Mouse (Mus musculus) kidney, adult 2 months (tissue): ENCODE results near the gene Xylt2.

Source experiments
- CTCF ChIP-seq: fragments of 200-500 bp; conservative IDR thresholded peaks from 2 replicates; pipeline ENCODE4 v1.5.1; 2011; ENCODE audit warnings: low read depth, mild to moderate bottlenecking, control low read depth, low read length, moderate library complexity, mixed read lengths; ENCODE audit not compliant: insufficient read depth, insufficient read length
- POLR2A ChIP-seq: fragments of 200-500 bp; IDR thresholded peaks from one replicate; pipeline ENCODE4 v1.6.1; 2011; ENCODE audit warnings: low read depth, low read length, control low read depth

DNA sequence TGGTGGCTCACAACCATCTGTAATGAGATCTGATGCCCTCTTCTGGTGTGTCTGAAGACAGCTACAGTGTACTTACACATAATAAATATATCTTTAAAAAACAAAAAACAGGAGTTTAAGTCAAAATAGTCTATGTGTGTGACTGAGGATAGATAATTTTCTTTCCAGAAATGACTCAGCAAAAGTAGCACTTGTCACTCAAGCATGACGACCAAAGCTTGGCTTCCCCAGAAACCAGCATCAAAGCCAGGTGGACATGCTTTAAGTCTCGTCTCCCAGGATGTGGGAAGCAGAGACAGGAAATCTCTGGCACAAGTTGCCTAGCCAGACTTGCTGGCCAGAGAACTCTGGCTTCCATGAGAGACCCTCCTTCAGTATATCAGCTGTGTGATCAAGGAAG, 55.2 kb downstream of the Xylt2 start:
- no peak for TF ChIP-seq CTCF
- TF ChIP-seq POLR2A = no peak
